Mouse (Mus musculus) R1 (cell line): Measurements from ENCODE around the gene Lrriq3.

ENCODE experiments used
- DNase-seq: peaks from one replicate; pipeline ENCODE4 v3.0.0-alpha.2; 2018; ENCODE audit warnings: low read depth, low spot score

The Lrriq3 gene

GRCm38 (mm10) chr3:155093116-155093956 lies at the start of gene Lrriq3, which contains the start of gene Fpgt:
TSS of gene Lrriq3 (plus strand) at chr3:155093434.
TSS of gene Fpgt (minus strand) at chr3:155093403.
- DNase-seq: peak; percentile 93

- DNase-seq: no peak
Measured at GRCm38 (mm10) chr3:155052021-155052420, 41.2 kb upstream of the Lrriq3 start.

DNA sequence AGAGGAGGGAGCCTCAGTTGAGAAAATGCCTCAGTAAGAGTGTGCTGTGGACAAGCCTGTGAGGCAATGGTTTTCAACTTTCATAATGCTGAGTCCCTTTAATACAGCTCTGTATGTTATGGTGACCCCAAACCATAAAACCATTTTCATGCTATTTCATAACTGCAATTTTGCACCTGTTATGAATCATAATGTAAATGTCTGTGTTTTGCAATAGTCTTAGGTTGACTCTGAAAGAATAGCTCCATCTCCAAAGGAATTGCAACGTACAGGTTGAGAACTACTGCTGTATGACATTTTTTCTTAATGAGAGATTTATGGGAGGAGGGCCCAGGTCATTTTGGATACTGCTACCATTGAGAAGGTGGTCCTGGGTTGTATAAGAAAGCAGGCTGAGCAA lies 40.0 kb upstream of the Lrriq3 start:
- no peak for DNase-seq

- no peak for DNase-seq
Measured at GRCm38 (mm10) chr3:155055231-155055916, 37.9 kb upstream of the Lrriq3 start, which contains the start of gene Tnni3k. TSS of gene Tnni3k (minus strand) at chr3:155055407.

- DNase-seq: no peak
Measured at GRCm38 (mm10) chr3:155056606-155057005, 36.6 kb upstream of the Lrriq3 start.

DNA sequence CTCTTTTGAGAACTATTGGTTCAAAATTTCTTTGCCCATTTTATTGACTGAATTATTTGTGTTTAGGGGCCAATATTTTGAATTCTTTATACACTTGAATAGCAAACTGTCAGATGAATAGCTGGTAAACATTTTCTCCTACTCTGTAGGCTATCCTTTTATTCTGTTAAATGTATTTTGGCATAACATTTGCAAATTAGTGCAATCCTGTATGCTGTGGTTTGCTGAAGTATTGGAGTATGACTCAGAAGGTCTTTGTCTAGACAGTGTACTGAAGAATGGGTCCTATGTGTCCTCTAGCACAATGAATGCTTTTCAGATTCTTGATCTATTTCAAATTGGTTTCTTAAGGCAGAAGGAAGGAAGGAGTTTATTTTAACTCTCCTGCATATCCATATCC lies 35.7 kb upstream of the Lrriq3 start:
- DNase-seq: no peak

DNA sequence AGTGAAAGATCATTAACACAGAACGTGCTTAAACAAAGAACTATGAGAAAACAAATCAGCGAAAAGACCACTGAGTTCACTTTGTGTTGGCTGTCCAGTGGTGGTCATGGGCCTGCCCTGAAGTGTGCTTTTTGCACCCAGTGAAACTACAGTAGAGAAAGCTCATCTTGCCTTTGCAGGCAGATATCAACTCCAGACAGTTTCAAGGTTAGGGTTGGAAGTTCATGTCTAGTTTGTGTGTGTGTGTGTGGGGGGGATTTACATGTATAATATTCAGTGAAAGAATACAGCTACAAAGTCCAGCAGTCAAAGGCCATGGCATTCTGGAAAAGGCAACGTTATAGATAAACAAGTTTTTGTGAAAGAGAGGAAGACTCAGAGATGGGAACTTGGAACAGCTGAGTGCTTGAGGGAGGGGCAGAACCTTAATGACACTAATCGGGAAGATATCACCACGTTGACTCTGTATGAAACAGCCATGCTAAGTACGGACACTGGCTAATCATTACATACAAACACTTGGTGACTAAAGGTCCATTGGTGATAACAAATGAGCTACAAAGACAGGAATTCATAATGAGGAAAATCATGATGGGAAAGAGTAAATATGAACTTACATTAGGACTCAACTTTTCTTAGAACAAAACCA lies 34.3 kb upstream of the Lrriq3 start:
- DNase-seq: no peak

DNA sequence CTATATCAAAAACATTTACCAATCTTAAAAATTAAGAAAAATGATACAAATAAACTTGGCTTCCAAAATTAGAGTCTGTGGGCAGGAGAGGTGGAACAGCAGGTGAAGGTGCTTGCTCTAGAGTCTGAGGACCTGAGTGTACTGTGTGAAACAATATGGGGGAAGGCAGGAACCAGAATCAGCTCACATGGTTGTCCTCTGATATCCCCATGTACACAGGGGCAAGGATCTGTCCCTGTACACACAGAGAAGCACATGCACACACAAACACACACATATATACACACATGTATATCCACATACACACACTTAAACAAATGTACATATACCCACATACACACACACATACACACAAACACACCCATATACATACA lies 33.8 kb upstream of the Lrriq3 start:
- DNase-seq: no peak

- DNase-seq: no peak
Measured at GRCm38 (mm10) chr3:155077908-155078307, 15.3 kb upstream of the Lrriq3 start.

DNA sequence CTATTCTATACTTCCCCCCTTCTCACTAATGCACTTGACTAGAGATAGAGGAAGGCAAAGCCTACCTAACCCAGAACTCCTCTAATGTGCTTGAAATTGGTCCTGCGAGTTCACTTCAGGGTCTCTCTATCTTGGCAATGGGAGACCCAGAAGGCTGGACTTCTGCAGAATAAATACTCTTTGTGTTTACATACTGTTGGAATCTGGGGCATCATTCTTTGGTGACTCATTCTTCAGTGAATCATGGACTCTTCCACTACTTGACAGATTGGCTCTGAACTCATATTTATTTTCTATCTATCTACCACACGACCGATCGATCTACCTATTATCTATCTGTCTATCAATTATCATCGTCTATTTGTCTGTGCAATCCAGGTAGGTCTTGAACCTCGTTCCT lies 1.2 kb upstream of the Lrriq3 start:
- no peak for DNase-seq

DNA sequence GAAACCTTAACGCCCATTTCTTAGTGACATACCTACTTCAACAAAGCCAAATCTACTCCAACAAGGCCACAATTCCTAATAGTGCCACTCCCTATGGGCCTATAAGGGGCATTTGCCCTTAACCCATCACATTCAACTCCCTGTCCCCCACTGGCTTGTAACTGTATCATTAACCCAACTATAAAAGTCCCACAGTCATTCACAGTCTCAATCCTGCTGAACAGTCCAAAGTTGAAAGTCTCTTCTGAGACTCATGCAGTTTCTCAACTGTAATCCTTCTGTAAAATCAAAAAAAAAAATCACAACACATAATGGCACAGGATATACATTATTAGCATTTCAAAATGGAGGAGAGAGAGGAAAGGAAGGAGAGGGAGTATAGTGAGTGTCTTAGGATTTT lies 6.0 kb downstream of the Lrriq3 start:
- no peak for DNase-seq

DNA sequence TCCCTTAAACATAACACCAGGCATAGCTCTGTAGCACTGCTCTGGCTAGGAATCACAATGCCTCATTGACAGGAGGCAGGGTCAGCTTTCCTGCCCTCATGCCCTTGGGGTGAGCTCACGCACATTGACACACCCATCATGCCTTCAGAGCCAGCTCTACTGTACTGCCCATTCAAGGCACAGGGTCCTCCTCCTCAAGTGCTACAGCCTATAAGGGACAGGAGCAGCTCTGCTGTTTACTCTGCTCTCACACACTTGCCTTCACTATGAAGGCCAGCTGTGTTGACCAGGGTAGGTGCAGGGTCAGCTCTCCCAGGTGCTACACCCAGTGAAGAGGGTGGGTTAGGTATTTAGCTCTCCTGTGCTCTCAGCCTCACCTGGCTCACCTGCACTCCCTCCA lies 12.7 kb downstream of the Lrriq3 start:
- DNase-seq: no peak

- DNase-seq: peak; percentile 2
Measured at GRCm38 (mm10) chr3:155137737-155138136, 44.5 kb downstream of the Lrriq3 start.

DNA sequence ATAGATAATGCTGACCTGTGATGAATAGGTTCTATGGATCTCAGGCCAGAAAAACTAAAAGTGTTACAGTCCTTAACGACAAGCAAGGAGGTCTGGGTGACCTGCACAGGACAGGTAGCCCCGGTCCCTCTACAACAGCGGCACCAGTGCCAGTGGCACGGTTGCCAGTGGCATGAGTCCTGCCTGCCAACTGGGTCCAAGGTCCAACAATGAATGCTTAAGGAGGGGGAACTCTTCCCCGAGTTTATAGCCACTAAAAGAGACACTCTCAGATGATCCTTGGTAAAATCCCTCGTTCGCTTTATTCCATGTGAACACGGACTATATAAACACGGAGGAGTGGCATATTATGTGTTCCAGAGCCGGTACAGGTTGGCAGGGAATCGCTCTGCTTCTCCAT lies 47.8 kb downstream of the Lrriq3 start:
- DNase-seq: no peak

GRCm38 (mm10) chr3:155144368-155144767 lies 51.1 kb downstream of the Lrriq3 start:
- no peak for DNase-seq

DNA sequence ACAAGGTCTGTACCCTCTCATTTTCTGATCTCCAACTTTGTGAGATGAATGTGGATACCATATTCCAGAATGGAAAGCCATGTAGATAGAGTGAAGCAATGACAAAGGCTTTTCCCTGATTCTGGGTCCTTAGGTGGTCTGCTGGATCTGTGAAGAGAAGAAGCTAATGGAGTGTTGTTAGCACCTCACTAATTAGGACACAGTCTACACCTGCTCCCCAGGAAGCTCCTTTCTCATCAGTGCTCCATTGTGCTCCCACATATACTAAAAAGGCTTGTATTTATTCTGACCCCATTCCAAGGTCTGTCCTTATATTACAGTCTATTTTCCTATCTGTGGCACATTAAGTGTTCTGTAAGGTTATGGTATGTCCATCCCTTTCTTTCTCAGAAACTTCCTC lies 68.6 kb downstream of the Lrriq3 start:
- DNase-seq: no peak

- peak; percentile 4 for DNase-seq
Measured at GRCm38 (mm10) chr3:155180303-155180902, 87.2 kb downstream of the Lrriq3 start.

GRCm38 (mm10) chr3:155186456-155186855 lies 93.2 kb downstream of the Lrriq3 start:
- no peak for DNase-seq

DNA sequence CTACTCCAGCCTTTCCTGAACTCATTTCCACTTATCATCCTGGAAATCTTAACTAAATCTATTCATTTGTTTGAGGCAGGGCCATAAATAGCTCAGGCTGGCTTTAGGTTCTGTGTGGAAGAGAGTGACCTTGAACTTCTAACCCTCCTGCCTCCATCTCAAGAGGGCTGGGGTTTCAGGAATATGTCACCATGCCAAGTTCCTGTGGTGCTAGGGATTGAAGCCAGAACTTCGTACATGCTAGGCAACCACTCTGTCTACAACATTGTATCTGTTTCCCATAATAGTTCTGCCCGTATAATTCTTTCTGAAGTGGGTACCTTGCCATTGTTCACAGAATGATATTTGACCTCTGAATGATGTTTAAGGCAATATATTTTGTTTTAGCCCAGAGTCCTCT lies 95.6 kb downstream of the Lrriq3 start:
- DNase-seq: peak; percentile 27

GRCm38 (mm10) chr3:155234919-155235318 lies 141.7 kb downstream of the Lrriq3 start:
- peak; percentile 34 for DNase-seq

- peak; percentile 22 for DNase-seq
Measured at GRCm38 (mm10) chr3:155235502-155235901, 142.3 kb downstream of the Lrriq3 start.
